18 mouse cellular contexts compared by ENCODE assay signal in genomic region chr19:30125670-30126059, GRCm38 (mm10). TPM values are rescaled to one million over a fixed set of nuclear protein-coding genes. Genes with fewer than 3 reads are reported as not detected.
DNase-seq lines count a peak whose midpoint lies in the region; ATAC-seq and TF ChIP-seq lines count a peak whose summit lies in the region.
"Had no signal": no experiment of that assay in that cellular context is flagged by ENCODE, and none has a peak within 500 bp of the region (broad histone marks: within the 10 kb centered on the region; RNA-seq: fewer than 3 reads in every experiment).

No protein-coding gene starts in this region.

- H3K9me3 ChIP-seq in forebrain, embryonic 11.5 days (ENCODE audit: control insufficient read depth, low read length): no peaks in the 10 kb centered on the region
- H3K9me3 ChIP-seq in forebrain, embryonic 16.5 days (ENCODE audit: control insufficient read depth, low read length): no peaks in the 10 kb centered on the region
- no peaks in the 10 kb centered on the region for H3K9me3 ChIP-seq in lung, postnatal 0 days (ENCODE audit: low read length)
- H3K9me3 ChIP-seq: embryonic facial prominence, embryonic 15.5 days; hindbrain, embryonic 10.5 days; limb, embryonic 12.5 days; liver, embryonic 15.5 days had no signal

- WGBS in forebrain, embryonic 11.5 days: 83% methylated on average over 7 of the region's 7 CpGs
- WGBS in forebrain, embryonic 16.5 days: 66% methylated on average over 7 of the region's 7 CpGs
- WGBS in olfactory bulb, adult 2 months: 49% methylated on average over 7 of the region's 7 CpGs
- WGBS in lung, postnatal 0 days: 68% methylated on average over 7 of the region's 7 CpGs

- no peaks in the 10 kb centered on the region for H3K27me3 ChIP-seq in forebrain, embryonic 11.5 days (ENCODE audit: control insufficient read depth, insufficient read depth, low read length)
- no peaks in the 10 kb centered on the region for H3K27me3 ChIP-seq in forebrain, embryonic 16.5 days (replicated peaks; ENCODE audit: control insufficient read depth, insufficient read depth, low read length)
- no peaks in the 10 kb centered on the region for H3K27me3 ChIP-seq in lung, postnatal 0 days (replicated peaks; ENCODE audit: insufficient read depth, low read length)
- H3K27me3 ChIP-seq: embryonic facial prominence, embryonic 15.5 days; limb, embryonic 12.5 days; liver, embryonic 15.5 days had no signal

- no peak for TF ChIP-seq POLR2A in embryonic fibroblast, embryonic 13.5 days (IDR thresholded peaks at IDR 0.05; ENCODE audit: low read depth, low read length)
- no peak for TF ChIP-seq POLR2A in olfactory bulb, adult 2 months (IDR thresholded peaks at IDR 0.05; ENCODE audit: insufficient read depth, low read depth, low read length)

- no peaks in the 10 kb centered on the region; the same call in 1 of the 2 replicates for H3K36me3 ChIP-seq in forebrain, embryonic 11.5 days (ENCODE audit: control insufficient read depth, insufficient read depth, low read length)
- no peaks in the 10 kb centered on the region for H3K36me3 ChIP-seq in forebrain, embryonic 16.5 days (ENCODE audit: control insufficient read depth, insufficient read depth)
- no peaks in the 10 kb centered on the region for H3K36me3 ChIP-seq in lung, postnatal 0 days (ENCODE audit: insufficient read depth, low read length)
- H3K36me3 ChIP-seq: embryonic facial prominence, embryonic 15.5 days; limb, embryonic 12.5 days had no signal

- TF ChIP-seq CTCF in layer of hippocampus, adult 2 months (conservative IDR thresholded peaks at IDR 0.05): no peak
- TF ChIP-seq CTCF in embryonic fibroblast, embryonic 13.5 days (IDR thresholded peaks at IDR 0.05; ENCODE audit: borderline replicate concordance, insufficient read depth, low read length): no peak
- TF ChIP-seq CTCF in olfactory bulb, adult 2 months (IDR thresholded peaks at IDR 0.05; ENCODE audit: insufficient read depth, low read depth, low read length): no peak
- no peak for TF ChIP-seq CTCF in lung, postnatal 0 days (IDR thresholded peaks at IDR 0.05)

- ATAC-seq in forebrain, embryonic 11.5 days (replicated peaks; ENCODE audit: low FRiP score): no peak
- ATAC-seq in forebrain, embryonic 16.5 days: no peak
- ATAC-seq in lung, postnatal 0 days: no peak
- ATAC-seq: inflammation-experienced regulatory T-cells, adult 6 months had no signal

- peaks cover 3% of the 10 kb centered on the region; the same call in 1 of the 2 replicates for H3K4me1 ChIP-seq in forebrain, embryonic 11.5 days (replicated peaks; ENCODE audit: control insufficient read depth, insufficient read depth, low read length)
- H3K4me1 ChIP-seq in forebrain, embryonic 16.5 days (replicated peaks; ENCODE audit: control insufficient read depth, insufficient read depth, low read length): peaks cover 6% of the 10 kb centered on the region; the same call in 1 of the 2 replicates
- H3K4me1 ChIP-seq in embryonic fibroblast, embryonic 13.5 days (ENCODE audit: control insufficient read depth, insufficient read depth, low read length): peaks cover 9% of the 10 kb centered on the region
- H3K4me1 ChIP-seq in olfactory bulb, adult 2 months (ENCODE audit: control insufficient read depth, insufficient read depth, low read length): peaks cover 7% of the 10 kb centered on the region
- no peaks in the 10 kb centered on the region for H3K4me1 ChIP-seq in lung, postnatal 0 days (ENCODE audit: insufficient read depth, low read depth, low read length)
- H3K4me1 ChIP-seq: embryonic facial prominence, embryonic 15.5 days; liver, embryonic 15.5 days had no signal

- no peak for TF ChIP-seq EP300 in lung, postnatal 0 days (IDR thresholded peaks at IDR 0.05)

- no peak overlapping the region for H3K4me2 ChIP-seq in forebrain, embryonic 11.5 days (ENCODE audit: low read depth, low read length, severe bottlenecking)
- no peak overlapping the region for H3K4me2 ChIP-seq in forebrain, embryonic 16.5 days (ENCODE audit: low read length)
- H3K4me2 ChIP-seq in lung, postnatal 0 days (replicated peaks; ENCODE audit: low read depth, low read length): no peak overlapping the region
- H3K4me2 ChIP-seq: embryonic facial prominence, embryonic 15.5 days; limb, embryonic 12.5 days; liver, embryonic 15.5 days had no signal

- no peak overlapping the region for H3K4me3 ChIP-seq in forebrain, embryonic 11.5 days (ENCODE audit: low read depth, low read length)
- H3K4me3 ChIP-seq in forebrain, embryonic 16.5 days (replicated peaks; ENCODE audit: low read length): no peak overlapping the region
- no peak overlapping the region for H3K4me3 ChIP-seq in layer of hippocampus, adult 2 months
- no peak overlapping the region for H3K4me3 ChIP-seq in embryonic fibroblast, embryonic 13.5 days (ENCODE audit: insufficient read depth, low read length)
- no peak overlapping the region for H3K4me3 ChIP-seq in olfactory bulb, adult 2 months (ENCODE audit: insufficient read depth, low read depth, low read length)
- no peak overlapping the region for H3K4me3 ChIP-seq in lung, postnatal 0 days (ENCODE audit: low read depth, low read length)
- H3K4me3 ChIP-seq: embryonic facial prominence, embryonic 15.5 days; hindbrain, embryonic 10.5 days; left cerebral cortex, adult 2 months; limb, embryonic 12.5 days; liver, embryonic 15.5 days had no signal

- no peak for DNase-seq in forebrain, embryonic 11.5 days (ENCODE audit: low spot score)
- DNase-seq in layer of hippocampus, adult 2 months (ENCODE audit: low spot score in 2 of 2): no peak
- no peak for DNase-seq in layer of hippocampus, postnatal 10 days (ENCODE audit: low spot score in 2 of 2)
- no peak for DNase-seq in embryo, embryonic 11 days
- DNase-seq in lung, postnatal 0 days (ENCODE audit: low spot score): no peak
- DNase-seq: adrenal gland, adult 2 months; cerebellum, adult 18-20 months; gastrocnemius, postnatal 25 days; lung, postnatal 14 days had no signal

- no peak overlapping the region for H3K9ac ChIP-seq in forebrain, embryonic 11.5 days (ENCODE audit: low read length)
- H3K9ac ChIP-seq in forebrain, embryonic 16.5 days (replicated peaks; ENCODE audit: low read depth, low read length): no peak overlapping the region
- H3K9ac ChIP-seq in lung, postnatal 0 days (replicated peaks; ENCODE audit: low read depth): no peak overlapping the region
- H3K9ac ChIP-seq: embryonic facial prominence, embryonic 15.5 days; limb, embryonic 12.5 days; liver, embryonic 15.5 days had no signal

- H3K27ac ChIP-seq in forebrain, embryonic 11.5 days (ENCODE audit: low read depth, low read length): 0 out of 2 replicates have a peak overlapping the region, but pooled peaks have one; percentile 7
- H3K27ac ChIP-seq in forebrain, embryonic 16.5 days (ENCODE audit: low read length): no peak overlapping the region
- 0 out of 2 replicates have a peak overlapping the region, but pooled peaks have one; percentile 43 for H3K27ac ChIP-seq in layer of hippocampus, adult 2 months
- H3K27ac ChIP-seq in embryonic fibroblast, embryonic 13.5 days (ENCODE audit: insufficient read depth, low read length): peak overlapping the region; percentile 62
- peak overlapping the region; percentile 78 for H3K27ac ChIP-seq in olfactory bulb, adult 2 months (ENCODE audit: insufficient read depth, low read depth, low read length)
- no peak overlapping the region for H3K27ac ChIP-seq in lung, postnatal 0 days (ENCODE audit: low read length)
- H3K27ac ChIP-seq: embryonic facial prominence, embryonic 15.5 days; hindbrain, embryonic 10.5 days; left cerebral cortex, adult 2 months; limb, embryonic 12.5 days; liver, embryonic 15.5 days had no signal

RNA-seq across cellular contexts. Expression of gene Gldc, which starts 49.6 kb away (rescaled TPM):
- 50.8 and 52.6 TPM in 2 replicates for polyA plus RNA-seq in forebrain, embryonic 11.5 days (2014; fragmentation: Nextera tagmentation; extraction: Ambion mirVana)
- 10.9 and 12.4 TPM in 2 replicates for polyA plus RNA-seq in forebrain, embryonic 16.5 days (2015; fragmentation: Nextera tagmentation; extraction: Ambion mirVana)
- 10 to 100 TPM; 35.9 to 37.1 TPM for total RNA-seq in layer of hippocampus, adult 2 months (2021)
- 10 to 100 TPM; 22.6 to 24.5 TPM for total RNA-seq in layer of hippocampus, postnatal 10 days (2021)
- 0.13 and 0.63 TPM in 2 replicates for polyA plus RNA-seq in embryonic fibroblast, embryonic 13.5 days (2011; ENCODE audit: insufficient read length, low read depth, missing spikeins)
- polyA plus RNA-seq in olfactory bulb, adult 2 months (2012; ENCODE audit: insufficient read depth, insufficient read length, low replicate concordance, missing spikeins): not detected in 2 replicates
- polyA plus RNA-seq in lung, postnatal 0 days (2015; fragmentation: Nextera tagmentation; extraction: Ambion mirVana): 0.07 and 0.10 TPM in 2 replicates

Comparison
In these comparisons a context has a peak if more than half of its experiments do, and no peak if none do; other contexts are left out.
1. H3K27ac ChIP-seq: peak in forebrain, embryonic 11.5 days (single experiment), layer of hippocampus, adult 2 months (single experiment), embryonic fibroblast, embryonic 13.5 days (single experiment) and olfactory bulb, adult 2 months (single experiment); none in forebrain, embryonic 16.5 days (single experiment) and lung, postnatal 0 days (single experiment).